ENCODE assay signal across 9 mouse cellular contexts in genomic region chr17:36169094-36169493, GRCm38 (mm10). TPM values are rescaled to one million over a fixed set of nuclear protein-coding genes. Genes with fewer than 3 reads are reported as not detected.
"Had no signal": no experiment of that assay in that cellular context is flagged by ENCODE, and none has a peak within 500 bp of the region (broad histone marks: within the 10 kb centered on the region; RNA-seq: fewer than 3 reads in every experiment).

No protein-coding gene starts in this region.

RNA-seq across cellular contexts. Expression of gene Gm8909, which starts 0.8 kb away (rescaled TPM):
- polyA plus RNA-seq: neural tube, embryonic 14.5 days; neural tube, embryonic 15.5 days; urinary bladder, adult 2 months had no signal

RNA-seq across cellular contexts. Expression of gene H2-T3, which starts 21.0 kb away (rescaled TPM):
- polyA plus RNA-seq: neural tube, embryonic 14.5 days; neural tube, embryonic 15.5 days; spleen, adult 2 months; stomach, embryonic 14.5 days; stomach, postnatal 0 days; testis, adult 2 months had no signal

RNA-seq across cellular contexts. Expression of gene Gm7030, which starts 39.9 kb away (rescaled TPM):
- polyA plus RNA-seq: neural tube, embryonic 14.5 days; neural tube, embryonic 15.5 days; spleen, adult 2 months; stomach, embryonic 14.5 days; stomach, embryonic 15.5 days; stomach, postnatal 0 days; testis, adult 2 months; urinary bladder, adult 2 months had no signal

RNA-seq across cellular contexts. Expression of gene Gm19684, which starts 47.6 kb away (rescaled TPM):
- polyA plus RNA-seq: neural tube, embryonic 14.5 days; neural tube, embryonic 15.5 days; stomach, embryonic 14.5 days; stomach, embryonic 15.5 days; stomach, embryonic 16.5 days; stomach, postnatal 0 days; testis, adult 2 months had no signal
